Mouse (Mus musculus): ENCODE data around the gene Pom121l2.

DNA sequence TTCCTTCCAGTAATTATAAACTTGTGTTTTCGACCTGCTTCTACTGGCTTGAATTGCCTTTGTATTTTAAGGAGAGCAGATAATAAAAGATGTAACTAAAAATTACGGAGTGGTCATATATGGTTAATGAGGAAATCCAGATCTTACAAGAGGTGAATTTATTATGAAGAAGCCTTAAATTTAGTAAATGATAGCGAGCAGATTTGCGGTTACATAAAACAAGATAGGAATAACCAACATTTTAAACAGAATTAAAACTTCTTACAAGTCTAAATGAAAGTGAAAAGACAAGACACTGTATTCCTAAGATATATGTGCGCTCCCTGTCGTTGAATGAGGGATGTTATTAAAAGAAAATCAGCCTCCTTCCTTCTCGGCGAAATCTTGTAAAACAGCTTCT, 13.9 kb downstream of the Pom121l2 start:
- TF ChIP-seq EP300 (optimal IDR thresholded peaks at IDR 0.05) (no peak), CTCF (IDR thresholded peaks at IDR 0.05; ENCODE audit: low read depth) (no peak)

Data from stomach, postnatal 0 days (tissue).